Mouse (Mus musculus): ENCODE measurements around the gene Kif1b.

The Kif1b gene

GRCm38 (mm10) chr4:149166957-149167611 lies 140.4 kb downstream of the Kif1b start:
- peak; percentile 42 for DNase-seq

GRCm38 (mm10) chr4:149166215-149166946 lies 141.1 kb downstream of the Kif1b start, which contains the start of gene Pgd:
Gene Pgd (minus strand): TSS chr4:149166771.
- peak; percentile 98 for DNase-seq

GRCm38 (mm10) chr4:149164150-149164549 lies 143.3 kb downstream of the Kif1b start:
- DNase-seq: no peak

- DNase-seq: no peak
These were observed 144.3 kb downstream of the Kif1b start for GRCm38 (mm10) chr4:149163196-149163595.

GRCm38 (mm10) chr4:149161166-149161565 lies 146.3 kb downstream of the Kif1b start:
- no peak for DNase-seq

- no peak for DNase-seq
These were observed 147.6 kb downstream of the Kif1b start for GRCm38 (mm10) chr4:149159891-149160290.

GRCm38 (mm10) chr4:149159203-149159602 lies 148.3 kb downstream of the Kif1b start:
- no peak for DNase-seq

GRCm38 (mm10) chr4:149157415-149157973 lies 150.0 kb downstream of the Kif1b start:
- DNase-seq: no peak

GRCm38 (mm10) chr4:149155711-149156110 lies 151.8 kb downstream of the Kif1b start:
- peak; percentile 66 for DNase-seq

GRCm38 (mm10) chr4:149154859-149155258 lies 152.6 kb downstream of the Kif1b start:
- DNase-seq: no peak

GRCm38 (mm10) chr4:149150721-149151120 lies 156.8 kb downstream of the Kif1b start:
- DNase-seq: no peak

- no peak for DNase-seq
These were observed 157.2 kb downstream of the Kif1b start for GRCm38 (mm10) chr4:149150256-149150655.

- DNase-seq: no peak
These were observed 157.9 kb downstream of the Kif1b start for GRCm38 (mm10) chr4:149149611-149150010.

- DNase-seq: no peak
These were observed 158.3 kb downstream of the Kif1b start for GRCm38 (mm10) chr4:149149196-149149595.

- DNase-seq: no peak
These were observed 159.4 kb downstream of the Kif1b start for GRCm38 (mm10) chr4:149148084-149148483.

- no peak for DNase-seq
These were observed 160.0 kb downstream of the Kif1b start for GRCm38 (mm10) chr4:149147528-149147927.

- DNase-seq: no peak
These were observed 162.3 kb downstream of the Kif1b start for GRCm38 (mm10) chr4:149145151-149145550.

GRCm38 (mm10) chr4:149144459-149144858 lies 163.0 kb downstream of the Kif1b start:
- peak; percentile 82 for DNase-seq

GRCm38 (mm10) chr4:149143594-149143993 lies 163.9 kb downstream of the Kif1b start:
- DNase-seq: no peak

GRCm38 (mm10) chr4:149138515-149138914 lies 169.0 kb downstream of the Kif1b start:
- DNase-seq: no peak

- DNase-seq: peak; percentile 86
These were observed 170.3 kb downstream of the Kif1b start, which contains the start of gene Cenps for GRCm38 (mm10) chr4:149136982-149137770. Gene Cenps (minus strand): TSS chr4:149137629.

- no peak for DNase-seq
These were observed 171.2 kb downstream of the Kif1b start for GRCm38 (mm10) chr4:149136116-149136850.

Measured in layer of hippocampus, adult 9-11 months (tissue).